Mouse (Mus musculus): ENCODE data around the gene Best2. TPM values are rescaled to one million over a fixed set of nuclear protein-coding genes. Genes with fewer than 3 reads are reported as not detected.

The Best2 gene
- polyA plus RNA-seq, 1 experiment from 2014 or later, result not detected

- Histone ChIP-seq H3K9me3 (ENCODE audit: control insufficient read depth, low read length) (no peaks in the 10 kb centered on the region), H3K36me3 (ENCODE audit: control insufficient read depth, insufficient read depth, low read length) (peaks cover 7% of the 10 kb centered on the region), H3K4me2 (ENCODE audit: low read depth, low read length) (peak overlapping the region; percentile 23; the same call in 1 of the 2 replicates), H3K27ac (ENCODE audit: low read length) (peak overlapping the region; percentile 27; the same call in 1 of the 2 replicates), H3K4me1 (replicated peaks; ENCODE audit: control insufficient read depth, insufficient read depth, low read length) (peaks cover 27% of the 10 kb centered on the region), H3K27me3 (ENCODE audit: control insufficient read depth, insufficient read depth, low read depth, low read length) (no peaks in the 10 kb centered on the region), H3K4me3 (ENCODE audit: low read length) (no peak overlapping the region), H3K9ac (ENCODE audit: low read length) (0 out of 2 replicates have a peak overlapping the region, but pooled peaks have one; percentile 4)
- 15% methylated on average over 3 of the region's 3 CpGs for WGBS
- ATAC-seq (ENCODE audit: low read depth), result no peak
Measured at GRCm38 (mm10) chr8:84966603-84967002, 47.7 kb downstream of the Best2 start.

GRCm38 (mm10) chr8:84965731-84966291 is 48.5 kb downstream of the Best2 start:
- H3K4me1 ChIP-seq (replicated peaks; ENCODE audit: control insufficient read depth, insufficient read depth, low read length), result peaks cover 23% of the 10 kb centered on the region
- peaks cover 5% of the 10 kb centered on the region for H3K36me3 ChIP-seq (ENCODE audit: control insufficient read depth, insufficient read depth, low read length)
- peak; percentile 93 for ATAC-seq (ENCODE audit: low read depth)
- H3K27ac ChIP-seq (ENCODE audit: low read length), result peak overlapping the region; percentile 77
- peak overlapping the region; percentile 83 for H3K9ac ChIP-seq (ENCODE audit: low read length)
- no peaks in the 10 kb centered on the region for H3K9me3 ChIP-seq (ENCODE audit: control insufficient read depth, low read length)
- WGBS, result under 1% methylated on average over 41 of the region's 41 CpGs
- H3K4me2 ChIP-seq (ENCODE audit: low read depth, low read length), result peak overlapping the region; percentile 93
- no peaks in the 10 kb centered on the region for H3K27me3 ChIP-seq (ENCODE audit: control insufficient read depth, insufficient read depth, low read depth, low read length)
- peak overlapping the region; percentile 80 for H3K4me3 ChIP-seq (ENCODE audit: low read length)

DNA sequence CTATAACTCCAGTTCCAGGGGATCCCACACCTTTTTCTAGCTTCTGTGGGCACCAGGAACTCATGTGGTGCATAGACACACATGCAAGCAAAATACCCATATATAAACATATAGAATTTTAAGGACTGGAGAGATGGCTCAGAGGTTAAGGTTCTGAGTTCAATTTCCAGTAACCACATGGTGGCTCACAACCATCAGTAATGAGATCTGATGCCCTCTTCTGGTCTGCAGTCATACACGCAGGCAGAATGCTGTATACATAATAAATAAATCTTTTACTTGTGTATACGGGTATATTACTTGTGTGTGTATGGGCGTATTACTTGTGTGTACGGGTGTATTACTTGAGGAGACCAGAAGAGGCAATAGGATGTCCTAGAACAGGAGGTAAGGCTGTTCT is 50.4 kb downstream of the Best2 start:
- 80% methylated on average over 4 of the region's 4 CpGs for WGBS
- no peak overlapping the region for H3K4me3 ChIP-seq (ENCODE audit: low read length)
- H3K9me3 ChIP-seq (ENCODE audit: control insufficient read depth, low read length), result no peaks in the 10 kb centered on the region
- ATAC-seq (ENCODE audit: low read depth), result no peak
- H3K36me3 ChIP-seq (ENCODE audit: control insufficient read depth, insufficient read depth, low read length), result peaks cover 8% of the 10 kb centered on the region; the same call in 1 of the 2 replicates
- H3K27ac ChIP-seq (ENCODE audit: low read length), result no peak overlapping the region
- H3K4me1 ChIP-seq (replicated peaks; ENCODE audit: control insufficient read depth, insufficient read depth, low read length), result peaks cover 17% of the 10 kb centered on the region
- H3K9ac ChIP-seq (ENCODE audit: low read length), result no peak overlapping the region
- no peak overlapping the region for H3K4me2 ChIP-seq (ENCODE audit: low read depth, low read length)
- H3K27me3 ChIP-seq (ENCODE audit: control insufficient read depth, insufficient read depth, low read depth, low read length), result no peaks in the 10 kb centered on the region

DNA sequence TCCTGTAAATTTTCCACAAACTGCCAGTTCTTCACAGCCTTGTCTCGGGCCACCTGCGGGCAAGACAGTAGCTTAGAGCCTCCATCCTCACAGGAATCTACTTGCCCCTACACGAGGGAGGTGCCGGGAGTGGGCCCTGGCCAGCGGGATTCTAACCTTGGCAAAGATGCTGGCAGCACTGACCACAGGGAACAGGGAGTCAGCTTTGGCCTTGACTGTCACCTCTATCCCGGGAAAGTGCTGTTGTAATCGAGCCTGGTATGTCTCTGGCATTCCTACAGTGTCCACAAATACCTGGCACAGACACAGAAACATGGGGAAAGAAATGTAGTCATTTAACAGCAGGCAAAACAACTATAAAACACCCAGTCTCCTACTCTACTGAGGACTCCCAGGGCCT is 54.5 kb downstream of the Best2 start:
- Histone ChIP-seq H3K27ac (ENCODE audit: low read length) (no peak overlapping the region), H3K9me3 (ENCODE audit: control insufficient read depth, low read length) (no peaks in the 10 kb centered on the region), H3K27me3 (ENCODE audit: control insufficient read depth, insufficient read depth, low read depth, low read length) (no peaks in the 10 kb centered on the region), H3K36me3 (ENCODE audit: control insufficient read depth, insufficient read depth, low read length) (peaks cover 16% of the 10 kb centered on the region), H3K4me2 (ENCODE audit: low read depth, low read length) (no peak overlapping the region), H3K9ac (ENCODE audit: low read length) (no peak overlapping the region), H3K4me3 (ENCODE audit: low read length) (no peak overlapping the region), H3K4me1 (replicated peaks; ENCODE audit: control insufficient read depth, insufficient read depth, low read length) (peaks cover under 1% of the 10 kb centered on the region)
- ATAC-seq (ENCODE audit: low read depth), result no peak
- 93% methylated on average over 7 of the region's 7 CpGs for WGBS

Small RNAs within 50 kb of the gene (microRNA-seq; reads per million reads assigned to microRNA genes)
- gene Mir7070, result 0.59 reads per million

Other genes starting within 250 kb of the Best2 start
- gene Nfix, start 214.2 kb downstream of the Best2 start, polyA plus RNA-seq (2015; fragmentation: Nextera tagmentation; extraction: Ambion mirVana), result 43.9 and 44.6 TPM in 2 replicates
- 6.3 and 6.5 TPM in 2 replicates for gene Dand5, start 191.7 kb downstream of the Best2 start, polyA plus RNA-seq (2015; fragmentation: Nextera tagmentation; extraction: Ambion mirVana)
- gene Gadd45gip1, start 183.0 kb downstream of the Best2 start, polyA plus RNA-seq (2015; fragmentation: Nextera tagmentation; extraction: Ambion mirVana), result 38.6 and 43.0 TPM in 2 replicates
- gene Rad23a, start 173.9 kb downstream of the Best2 start, polyA plus RNA-seq (2015; fragmentation: Nextera tagmentation; extraction: Ambion mirVana), result 110 and 120 TPM in 2 replicates
- gene Calr, start 167.6 kb downstream of the Best2 start, polyA plus RNA-seq (2015; fragmentation: Nextera tagmentation; extraction: Ambion mirVana), result 980 and 996 TPM in 2 replicates
- 90.1 and 93.3 TPM in 2 replicates for gene Farsa, start 157.5 kb downstream of the Best2 start, polyA plus RNA-seq (2015; fragmentation: Nextera tagmentation; extraction: Ambion mirVana)
- 58.7 and 59.6 TPM in 2 replicates for gene Syce2, start 142.4 kb downstream of the Best2 start, polyA plus RNA-seq (2015; fragmentation: Nextera tagmentation; extraction: Ambion mirVana)
- 36.7 and 37.3 TPM in 2 replicates for gene Gcdh, start 120.6 kb downstream of the Best2 start, polyA plus RNA-seq (2015; fragmentation: Nextera tagmentation; extraction: Ambion mirVana)
- 1.5 and 4.9 TPM in 2 replicates for gene Klf1, start 112.6 kb downstream of the Best2 start, polyA plus RNA-seq (2015; fragmentation: Nextera tagmentation; extraction: Ambion mirVana)
- 19.9 and 21.1 TPM in 2 replicates for gene Dnase2a, start 106.0 kb downstream of the Best2 start, polyA plus RNA-seq (2015; fragmentation: Nextera tagmentation; extraction: Ambion mirVana)
- 0.64 and 0.72 TPM in 2 replicates for gene Mast1, start 77.2 kb downstream of the Best2 start, polyA plus RNA-seq (2015; fragmentation: Nextera tagmentation; extraction: Ambion mirVana)
- 0.23 and 0.29 TPM in 2 replicates for gene Rtbdn, start 67.5 kb downstream of the Best2 start, polyA plus RNA-seq (2015; fragmentation: Nextera tagmentation; extraction: Ambion mirVana)
- gene Gm49661, start 45.1 kb downstream of the Best2 start, polyA plus RNA-seq (2015; fragmentation: Nextera tagmentation; extraction: Ambion mirVana), result not detected in 2 replicates
- 644 and 691 TPM in 2 replicates for gene Prdx2, start 44.9 kb downstream of the Best2 start, polyA plus RNA-seq (2015; fragmentation: Nextera tagmentation; extraction: Ambion mirVana)
- gene Rnaseh2a, start 44.8 kb downstream of the Best2 start, polyA plus RNA-seq (2015; fragmentation: Nextera tagmentation; extraction: Ambion mirVana), result 114 and 119 TPM in 2 replicates
- 13.7 and 15.5 TPM in 2 replicates for gene Junb, start 35.8 kb downstream of the Best2 start, polyA plus RNA-seq (2015; fragmentation: Nextera tagmentation; extraction: Ambion mirVana)
- gene Hook2, start 23.9 kb downstream of the Best2 start, polyA plus RNA-seq (2015; fragmentation: Nextera tagmentation; extraction: Ambion mirVana), result 24.2 and 27.2 TPM in 2 replicates
- 121 and 122 TPM in 2 replicates for gene Asna1, start 10.8 kb upstream of the Best2 start, polyA plus RNA-seq (2015; fragmentation: Nextera tagmentation; extraction: Ambion mirVana)
- 92.1 and 101 TPM in 2 replicates for gene Trir, start 12.3 kb upstream of the Best2 start, polyA plus RNA-seq (2015; fragmentation: Nextera tagmentation; extraction: Ambion mirVana)
- gene Tnpo2, start 22.4 kb upstream of the Best2 start, polyA plus RNA-seq (2015; fragmentation: Nextera tagmentation; extraction: Ambion mirVana), result 27.7 and 29.5 TPM in 2 replicates
- gene Fbxw9, start 45.5 kb upstream of the Best2 start, polyA plus RNA-seq (2015; fragmentation: Nextera tagmentation; extraction: Ambion mirVana), result 28.2 and 29.9 TPM in 2 replicates
- not detected in 2 replicates for gene Gm5741, start 53.5 kb upstream of the Best2 start, polyA plus RNA-seq (2015; fragmentation: Nextera tagmentation; extraction: Ambion mirVana)
- gene Dhps, start 57.2 kb upstream of the Best2 start, polyA plus RNA-seq (2015; fragmentation: Nextera tagmentation; extraction: Ambion mirVana), result 51.9 and 53.9 TPM in 2 replicates
- gene Wdr83os, start 66.2 kb upstream of the Best2 start, polyA plus RNA-seq (2015; fragmentation: Nextera tagmentation; extraction: Ambion mirVana), result 134 and 137 TPM in 2 replicates
- gene Wdr83, start 66.8 kb upstream of the Best2 start, polyA plus RNA-seq (2015; fragmentation: Nextera tagmentation; extraction: Ambion mirVana), result 45.4 and 45.8 TPM in 2 replicates
- 44.6 and 48.7 TPM in 2 replicates for gene Man2b1, start 68.7 kb upstream of the Best2 start, polyA plus RNA-seq (2015; fragmentation: Nextera tagmentation; extraction: Ambion mirVana)
- gene Zfp791, start 108.6 kb upstream of the Best2 start, polyA plus RNA-seq (2015; fragmentation: Nextera tagmentation; extraction: Ambion mirVana), result 3.4 and 3.7 TPM in 2 replicates
- gene Cks1brt, start 137.4 kb upstream of the Best2 start, polyA plus RNA-seq (2015; fragmentation: Nextera tagmentation; extraction: Ambion mirVana), result not detected in 2 replicates
- gene Olfr371, start 211.5 kb upstream of the Best2 start, polyA plus RNA-seq (2015; fragmentation: Nextera tagmentation; extraction: Ambion mirVana), result not detected in 2 replicates